Mouse (Mus musculus) ES-CJ7 (cell line): ENCODE data around the gene Grik1.

Experiments
- DNase-seq: peaks from one replicate; pipeline ENCODE4 v3.0.0; 2011; ENCODE audit warnings: low read depth, low spot score

The Grik1 gene

DNA sequence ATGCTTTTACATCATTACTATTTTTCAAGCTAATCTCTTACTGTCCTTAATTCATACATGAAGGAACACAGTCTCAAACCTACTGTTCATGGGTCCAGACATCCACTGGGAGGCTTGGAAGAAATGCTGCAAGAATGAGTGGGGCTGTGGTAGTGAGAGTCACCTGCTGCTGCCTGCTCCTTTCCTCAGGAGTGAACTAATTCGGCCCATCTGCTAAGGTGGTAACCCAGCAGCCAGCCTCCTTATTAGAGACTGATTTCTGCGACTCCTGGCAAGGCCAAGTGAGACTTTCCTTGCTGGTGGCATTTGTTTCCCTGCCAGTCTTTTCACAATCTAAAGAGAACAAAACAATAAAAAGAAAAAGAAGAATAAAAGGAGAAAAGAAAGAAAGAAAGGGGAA lies 147.9 kb downstream of the Grik1 start:
- DNase-seq = no peak

- DNase-seq = no peak
Observed at GRCm38 (mm10) chr16:88141594-88141993, 148.5 kb downstream of the Grik1 start.

DNA sequence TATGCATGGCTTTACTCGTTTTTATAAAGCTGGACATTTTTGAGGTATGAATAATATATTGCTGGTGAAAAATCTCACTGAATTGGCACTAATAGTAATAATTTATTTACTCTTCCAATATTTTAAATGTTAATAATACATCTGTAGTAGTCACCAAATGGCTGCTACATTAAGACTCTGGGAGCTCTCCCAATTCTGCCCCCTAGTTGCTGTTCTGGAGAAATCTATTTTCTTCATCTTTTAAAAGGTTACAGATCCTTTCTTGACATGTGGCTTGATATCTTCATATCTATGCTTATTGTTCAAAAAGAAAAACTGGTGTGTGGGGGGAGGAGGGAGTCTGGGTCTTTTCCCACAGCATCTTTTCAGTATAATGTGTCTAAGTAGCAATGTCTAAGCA lies 151.2 kb downstream of the Grik1 start:
- no peak for DNase-seq

GRCm38 (mm10) chr16:88132919-88133318 lies 157.1 kb downstream of the Grik1 start:
- DNase-seq = no peak

GRCm38 (mm10) chr16:88131103-88131502 lies 159.0 kb downstream of the Grik1 start:
- DNase-seq = no peak

- no peak for DNase-seq
Observed at GRCm38 (mm10) chr16:88125098-88125497, 165.0 kb downstream of the Grik1 start.

DNA sequence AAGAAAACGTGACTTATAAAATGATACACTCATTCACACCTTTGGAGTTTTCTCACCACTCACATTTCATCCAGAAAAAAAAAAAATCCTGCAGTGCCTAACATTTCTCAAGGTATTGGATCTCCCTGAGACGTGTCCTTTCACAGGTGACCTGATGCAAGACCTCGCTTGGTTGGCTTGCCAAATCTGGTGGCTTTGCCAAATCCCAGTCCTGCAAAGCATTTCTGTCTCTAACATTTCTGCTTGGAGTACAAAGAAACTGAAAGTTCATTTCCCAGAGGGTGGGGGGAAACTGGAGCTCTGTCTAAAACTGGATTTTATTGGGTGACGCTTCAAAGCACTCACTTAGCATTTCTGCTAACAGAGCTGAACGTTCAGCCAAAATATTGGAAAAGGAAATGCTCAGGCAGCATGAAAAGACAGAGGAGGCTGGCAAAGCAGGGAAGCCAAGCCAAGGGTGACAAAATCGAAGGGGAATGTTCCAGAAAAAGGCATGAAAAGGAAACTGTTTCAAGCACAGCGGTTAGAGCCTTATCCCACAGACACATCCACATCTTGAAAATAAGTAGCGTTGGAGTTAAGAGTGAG lies 177.4 kb downstream of the Grik1 start:
- no peak for DNase-seq

- DNase-seq = no peak
Observed at GRCm38 (mm10) chr16:88111459-88111858, 178.6 kb downstream of the Grik1 start.

GRCm38 (mm10) chr16:88094206-88094789 lies 195.8 kb downstream of the Grik1 start:
- DNase-seq = no peak

DNA sequence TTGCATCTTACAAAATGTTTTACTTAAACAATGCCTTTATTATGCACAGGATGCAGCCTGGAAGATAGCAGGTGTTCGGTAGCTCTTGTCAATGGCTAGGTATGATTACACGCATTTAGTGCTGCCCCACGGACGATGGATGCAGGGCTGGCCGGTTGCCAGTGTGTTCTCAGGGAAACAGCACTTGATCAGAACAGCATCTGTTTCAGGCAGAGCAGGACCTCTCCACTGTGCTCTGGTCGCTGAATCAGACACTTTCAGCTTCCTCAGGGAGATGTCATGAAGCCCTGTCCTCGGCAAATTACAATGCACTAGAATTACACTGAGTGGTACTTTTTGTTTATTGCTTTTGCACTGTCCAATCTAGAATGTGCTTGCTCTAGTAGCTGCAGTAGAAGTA lies 202.8 kb downstream of the Grik1 start:
- no peak for DNase-seq

DNA sequence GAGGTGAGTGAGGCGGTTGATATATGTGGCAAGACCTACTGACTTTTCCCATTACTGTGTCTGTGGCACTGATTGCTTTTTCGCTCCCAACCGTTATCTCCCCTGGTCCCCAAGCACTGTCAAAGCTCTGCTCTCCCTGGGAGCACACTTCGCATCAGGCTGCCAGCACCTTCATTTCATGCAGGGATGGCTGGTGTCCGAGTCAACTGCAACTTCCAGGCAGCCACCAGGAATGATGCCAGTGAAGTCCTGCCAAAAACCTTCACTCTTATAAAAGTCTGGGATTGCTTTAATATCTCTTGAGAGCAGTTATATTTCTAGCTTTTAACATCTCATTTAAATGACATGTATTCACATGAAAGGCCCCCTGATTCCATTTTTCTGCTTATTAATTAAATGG lies 215.3 kb downstream of the Grik1 start:
- no peak for DNase-seq

- DNase-seq = no peak
Observed at GRCm38 (mm10) chr16:88060936-88061335, 229.1 kb downstream of the Grik1 start.

- no peak for DNase-seq
Observed at GRCm38 (mm10) chr16:88048121-88048520, 241.9 kb downstream of the Grik1 start.

GRCm38 (mm10) chr16:88044321-88044720 lies 245.7 kb downstream of the Grik1 start:
- DNase-seq = no peak

DNA sequence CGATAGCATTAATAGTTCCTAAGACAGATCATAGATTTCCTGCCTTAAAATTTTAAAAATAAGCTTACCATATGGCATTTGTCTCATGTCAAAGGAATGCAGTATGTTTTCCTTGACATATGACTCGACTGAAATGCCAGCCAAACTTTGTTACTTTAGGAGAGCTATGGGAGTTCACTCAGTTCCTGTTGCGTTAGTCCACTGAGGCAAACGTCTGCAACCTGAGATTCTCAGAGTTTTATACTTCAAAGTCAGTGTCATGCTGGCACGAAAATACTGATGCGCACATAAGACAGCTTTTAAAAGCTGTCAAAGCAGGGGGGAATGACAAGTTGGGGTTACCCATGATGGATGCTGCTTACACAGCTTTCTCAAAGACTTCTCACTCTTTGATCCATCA lies 247.6 kb downstream of the Grik1 start:
- no peak for DNase-seq

DNA sequence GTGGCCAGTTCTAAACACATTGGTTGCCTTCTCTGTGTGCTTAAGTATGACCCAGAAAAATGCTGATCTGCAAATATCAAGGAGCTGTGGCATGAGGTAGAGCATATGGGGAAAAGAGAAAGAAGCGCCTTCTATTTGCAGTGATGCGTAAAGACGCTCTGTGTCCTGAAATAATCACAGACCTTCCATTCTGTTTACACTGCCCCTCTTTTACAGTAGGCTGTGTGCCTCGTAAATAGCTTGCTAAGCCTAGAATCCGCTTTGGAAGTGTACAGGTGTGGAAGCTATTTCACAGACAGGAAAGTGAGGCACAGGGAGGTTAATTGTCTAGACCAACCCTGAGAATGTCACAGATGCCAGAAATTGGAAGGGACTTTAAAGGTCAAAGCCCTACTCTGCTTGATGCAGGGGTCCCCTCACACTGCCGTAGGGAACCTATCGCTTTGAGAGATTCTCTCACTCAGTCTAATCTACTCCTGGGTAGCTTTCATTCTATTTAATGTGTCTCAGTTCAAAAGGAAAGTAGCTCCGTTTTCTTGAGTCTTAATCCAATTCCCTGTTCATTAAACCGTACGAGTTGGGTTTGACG lies 251.5 kb downstream of the Grik1 start:
- no peak for DNase-seq

GRCm38 (mm10) chr16:87988805-87989204 lies 301.3 kb downstream of the Grik1 start:
- no peak for DNase-seq

DNA sequence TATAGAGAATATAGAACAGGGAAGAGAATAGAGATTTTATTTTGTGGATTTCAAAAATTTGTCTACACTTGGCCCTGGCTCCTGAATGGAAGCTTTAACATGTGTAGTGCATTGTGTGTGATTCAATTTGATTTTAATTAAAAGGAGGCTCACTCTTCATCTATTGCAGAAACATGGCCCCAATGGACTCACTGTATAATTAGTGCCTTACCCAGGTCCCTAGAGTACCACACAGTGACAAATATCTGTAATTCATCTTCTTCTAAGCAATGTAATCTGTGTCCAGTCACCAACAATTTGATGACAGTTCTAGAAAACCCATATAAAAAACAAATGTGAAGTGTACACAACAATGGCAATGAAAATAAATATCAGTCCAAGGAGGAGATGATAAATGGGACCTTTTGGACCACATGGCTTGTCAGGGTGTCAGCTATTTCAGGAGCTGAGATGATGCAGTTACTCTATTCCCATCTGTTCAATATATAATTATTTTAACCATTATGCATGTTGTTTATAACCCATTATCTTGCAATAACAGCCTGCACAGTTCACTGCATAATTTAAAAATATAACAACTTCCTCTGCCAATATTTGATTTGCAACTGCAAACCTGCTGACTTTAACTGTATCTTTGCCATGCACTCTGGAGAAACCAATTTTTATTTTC lies 305.7 kb downstream of the Grik1 start:
- no peak for DNase-seq

GRCm38 (mm10) chr16:87974076-87974443 lies 316.0 kb downstream of the Grik1 start:
- no peak for DNase-seq

DNA sequence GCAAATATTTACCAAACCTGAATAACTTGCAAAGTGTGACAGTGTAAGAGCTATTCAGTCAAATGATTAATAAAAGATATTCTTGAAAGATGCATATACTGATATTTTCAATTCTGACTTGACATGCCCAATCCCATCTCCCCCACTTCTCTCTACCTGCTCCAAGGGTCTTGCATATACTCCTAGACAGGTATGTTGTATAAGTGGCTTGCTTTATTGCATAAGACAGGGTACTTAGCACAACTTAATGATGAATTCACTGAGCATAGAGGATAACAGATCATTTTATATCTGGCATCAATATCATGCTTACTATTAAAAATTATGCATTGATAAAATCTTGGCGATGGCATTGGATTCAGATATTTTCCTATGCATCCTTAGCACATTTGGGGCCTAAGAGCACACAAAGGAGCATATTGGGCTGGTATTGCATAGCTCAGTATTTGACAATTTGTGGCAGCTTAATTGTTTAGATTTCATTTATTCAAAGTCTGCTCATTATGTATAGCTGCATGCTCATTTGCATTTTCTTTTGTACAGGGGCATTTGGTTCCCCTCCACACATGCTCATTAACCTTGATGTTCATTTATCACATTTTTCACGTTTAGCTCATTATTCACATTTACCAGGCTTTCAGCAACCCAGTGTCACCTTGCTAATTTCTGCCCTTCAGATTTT lies 316.5 kb downstream of the Grik1 start:
- no peak for DNase-seq

GRCm38 (mm10) chr16:87971911-87972310 lies 318.2 kb downstream of the Grik1 start:
- DNase-seq = no peak

GRCm38 (mm10) chr16:87969936-87970335 lies 320.1 kb downstream of the Grik1 start:
- DNase-seq = no peak
